Mouse (Mus musculus) testis, postnatal 14 days (tissue): ENCODE data around the gene Pdzrn4.

Experiments
- DNase-seq: peaks from one replicate; pipeline ENCODE4 v3.0.0; 2021; ENCODE audit warnings: low spot score

Pdzrn4 gene

GRCm38 (mm10) chr15:92500276-92500838 lies 103.7 kb downstream of the Pdzrn4 start:
- DNase-seq: no peak

DNA sequence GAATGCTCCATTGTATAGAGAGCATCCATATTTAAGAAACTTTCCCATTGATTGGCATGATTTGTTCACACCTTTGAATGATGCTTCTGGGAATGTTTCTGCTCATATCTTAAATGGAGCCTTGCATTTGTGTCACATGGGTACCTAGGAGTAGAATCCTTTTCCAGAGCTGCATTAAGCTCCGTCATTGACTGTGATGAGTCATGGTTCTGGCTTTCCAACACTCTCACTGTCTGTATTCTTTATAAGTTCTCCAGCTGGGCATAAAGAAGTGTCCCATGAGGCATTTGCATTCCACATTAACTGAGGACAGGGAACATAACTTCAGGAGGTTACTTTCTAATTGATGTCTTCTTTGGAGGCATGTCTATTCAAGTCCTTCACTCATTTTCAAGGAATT lies 106.1 kb downstream of the Pdzrn4 start:
- no peak for DNase-seq

DNA sequence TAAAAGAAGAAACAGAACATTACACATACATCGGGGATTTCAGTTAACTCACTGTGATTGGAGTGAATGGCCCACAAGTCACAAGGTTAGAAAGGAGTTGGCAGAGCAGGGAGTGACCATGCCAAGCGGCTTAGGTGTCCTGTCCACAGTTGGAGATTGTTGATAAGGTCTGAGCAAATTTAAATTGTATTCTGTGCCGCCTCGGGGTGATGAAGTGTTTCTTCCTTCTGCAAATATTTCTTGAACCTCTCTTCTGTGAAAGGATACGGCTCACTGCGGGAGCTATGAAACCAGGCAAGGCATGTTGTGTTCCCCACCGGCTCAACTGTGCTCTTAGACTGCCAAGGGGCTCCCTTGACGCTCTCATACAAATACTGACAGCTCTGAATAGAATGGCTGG lies 112.7 kb downstream of the Pdzrn4 start:
- no peak for DNase-seq

DNA sequence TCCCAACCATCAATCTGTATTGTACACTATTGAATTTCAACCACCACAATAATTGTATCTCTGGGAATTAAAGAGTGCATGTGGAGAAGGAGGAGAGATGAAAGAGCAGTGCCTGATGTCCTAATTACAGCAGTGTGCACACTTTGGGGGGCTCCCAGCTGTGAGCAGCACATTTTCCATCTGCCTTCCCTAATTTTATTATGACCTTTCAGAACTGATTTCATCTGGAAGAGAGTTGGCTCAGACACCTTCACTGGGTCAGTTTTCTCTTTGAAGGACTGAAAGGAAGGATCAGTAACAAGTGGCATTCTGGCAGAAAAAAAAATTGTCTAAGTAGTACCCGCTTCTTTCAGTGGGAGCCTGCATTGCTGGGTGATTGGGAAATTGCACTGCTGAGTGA lies 119.0 kb downstream of the Pdzrn4 start:
- no peak for DNase-seq

- DNase-seq: no peak
Observed at GRCm38 (mm10) chr15:92520677-92521225, 124.1 kb downstream of the Pdzrn4 start.

DNA sequence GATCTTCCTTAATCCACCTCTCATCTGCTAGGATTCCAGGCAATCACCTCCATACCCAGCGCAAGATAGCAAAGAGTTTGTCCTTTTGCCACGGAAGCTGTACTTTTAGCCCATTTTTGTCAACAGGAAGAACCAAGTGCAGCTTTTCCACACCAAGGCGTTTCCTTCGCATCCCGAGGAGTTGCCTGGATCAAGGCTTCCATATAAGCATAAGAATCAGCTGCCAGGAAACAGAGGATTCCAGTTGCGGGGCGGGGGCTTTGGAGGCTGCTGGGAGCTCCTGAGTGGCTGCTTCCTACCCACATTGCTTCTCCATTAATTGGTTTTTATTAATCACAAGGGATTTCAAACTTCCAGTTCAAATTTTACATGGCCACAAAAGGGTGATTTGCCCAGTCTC lies 125.0 kb downstream of the Pdzrn4 start:
- DNase-seq: no peak

GRCm38 (mm10) chr15:92524917-92525316 lies 128.2 kb downstream of the Pdzrn4 start:
- no peak for DNase-seq

- DNase-seq: no peak
Observed at GRCm38 (mm10) chr15:92525416-92525815, 128.7 kb downstream of the Pdzrn4 start.

GRCm38 (mm10) chr15:92526731-92527130 lies 130.1 kb downstream of the Pdzrn4 start:
- DNase-seq: no peak

- DNase-seq: no peak
Observed at GRCm38 (mm10) chr15:92543252-92543651, 146.6 kb downstream of the Pdzrn4 start.

DNA sequence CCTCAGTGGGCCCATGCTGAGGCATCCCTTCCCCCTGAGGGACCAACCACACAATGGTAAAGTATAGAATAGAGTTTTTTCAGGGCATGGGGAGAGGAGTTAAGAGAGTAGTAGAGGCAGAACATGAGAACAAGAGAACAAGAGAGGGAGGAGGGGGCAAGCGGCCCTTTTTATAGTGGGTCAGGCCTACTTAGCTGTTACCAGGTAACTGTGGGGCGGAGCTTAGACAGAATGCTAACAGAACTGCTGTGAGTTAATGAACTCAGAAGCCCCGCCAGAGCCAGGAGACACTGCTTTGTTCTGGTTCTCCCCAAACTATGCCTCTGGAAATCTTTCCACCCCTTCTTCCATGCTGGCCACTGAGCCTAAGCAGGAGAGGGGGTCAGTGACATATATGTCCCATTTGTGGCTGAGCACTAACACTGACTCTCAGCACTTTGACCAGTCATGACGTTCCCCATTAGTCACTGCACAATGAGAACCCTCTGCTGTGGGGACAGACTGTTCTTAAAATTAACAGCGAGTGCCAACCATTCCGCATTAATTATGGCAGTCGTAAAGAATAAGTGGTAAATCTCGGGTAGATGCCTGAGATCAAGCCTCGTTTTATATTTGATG lies 150.7 kb downstream of the Pdzrn4 start:
- DNase-seq: no peak

GRCm38 (mm10) chr15:92555012-92555574 lies 158.4 kb downstream of the Pdzrn4 start:
- DNase-seq: no peak

- no peak for DNase-seq
Observed at GRCm38 (mm10) chr15:92555716-92556115, 159.0 kb downstream of the Pdzrn4 start.

DNA sequence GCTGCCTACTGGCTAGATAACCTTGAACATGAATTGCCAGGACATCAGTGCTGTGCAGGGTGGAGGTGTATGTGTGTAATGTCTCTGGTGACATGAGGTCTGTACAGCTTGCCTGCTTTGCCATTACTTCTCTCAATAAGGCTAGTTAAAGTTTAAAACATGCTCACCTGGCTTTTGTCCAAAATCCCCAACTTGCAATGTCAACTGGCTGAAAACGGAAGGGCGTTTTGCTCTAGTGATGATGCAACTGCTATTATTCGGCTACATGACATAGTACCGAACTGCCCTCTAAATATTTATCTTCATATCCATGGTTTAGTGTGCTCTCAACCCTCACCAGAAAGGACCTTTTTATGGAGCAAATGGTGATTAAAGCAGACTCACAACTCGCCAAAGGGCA lies 161.9 kb downstream of the Pdzrn4 start:
- DNase-seq: no peak

DNA sequence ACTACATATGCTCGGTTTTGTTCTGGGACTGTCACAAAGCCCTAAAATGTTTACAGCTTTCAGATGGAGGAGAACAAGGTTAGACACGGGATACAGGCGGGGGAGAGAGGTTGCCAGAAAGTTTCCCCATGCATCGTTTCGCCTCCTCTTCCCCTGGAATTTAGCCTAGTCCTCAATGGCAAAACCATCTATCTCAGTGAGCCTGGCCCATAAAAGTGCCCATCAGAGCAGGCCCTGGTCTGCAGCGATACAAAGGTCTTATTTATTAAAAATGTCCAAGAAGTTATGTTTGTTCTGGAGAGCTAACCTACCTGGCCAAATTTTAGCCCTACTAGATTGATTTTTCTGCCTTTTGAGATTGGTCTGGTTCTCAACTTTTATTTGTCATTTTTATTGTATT lies 165.5 kb downstream of the Pdzrn4 start:
- no peak for DNase-seq

GRCm38 (mm10) chr15:92563576-92563975 lies 166.9 kb downstream of the Pdzrn4 start:
- DNase-seq: no peak

DNA sequence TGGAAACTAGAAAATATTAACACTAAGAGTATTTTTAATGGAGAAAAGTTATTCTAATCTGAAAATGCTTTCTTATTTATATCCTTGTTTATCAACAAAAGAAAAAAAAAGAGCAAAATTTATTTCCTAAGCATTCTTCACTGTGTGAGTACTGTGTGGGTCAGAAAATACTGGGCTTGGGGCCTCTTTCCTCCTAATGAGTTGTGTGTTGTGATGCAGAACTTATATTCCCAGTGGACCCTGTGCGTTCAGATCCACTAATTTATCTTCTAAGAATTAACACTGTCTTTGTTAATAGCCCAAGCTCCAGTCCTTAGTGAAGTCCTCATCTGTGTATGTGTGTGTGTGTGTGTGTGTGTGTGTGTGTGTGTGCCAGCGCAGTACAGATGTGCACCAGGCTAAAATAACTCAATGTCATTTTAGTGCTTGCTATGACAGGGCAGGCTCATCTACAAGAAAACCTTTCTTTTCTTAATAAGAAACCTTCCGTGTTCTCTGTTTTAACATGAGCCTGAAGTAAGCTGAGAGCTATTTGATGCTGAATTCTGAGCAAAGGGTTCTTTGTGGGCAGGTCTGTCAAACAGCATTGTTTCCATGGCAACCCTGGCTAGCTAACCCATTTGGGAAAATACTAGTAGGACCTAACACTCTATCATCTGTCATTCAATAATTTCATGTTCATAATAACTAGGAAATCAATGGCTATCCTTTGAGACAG lies 174.0 kb downstream of the Pdzrn4 start:
- no peak for DNase-seq

DNA sequence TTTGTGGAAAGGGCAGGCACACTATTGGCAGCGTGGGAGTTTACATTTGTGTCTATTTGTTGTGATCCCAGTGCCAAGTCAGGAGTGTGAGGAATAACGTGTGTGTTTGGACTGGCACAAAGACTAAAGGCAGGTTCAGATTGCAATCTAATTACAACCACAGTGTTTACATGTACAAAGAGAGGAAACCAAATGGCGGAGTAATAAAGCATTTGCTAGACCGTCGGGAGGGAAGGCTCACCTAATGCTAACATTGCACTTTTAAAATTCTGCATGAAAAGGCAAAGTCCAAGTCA lies 174.5 kb downstream of the Pdzrn4 start:
- no peak for DNase-seq

DNA sequence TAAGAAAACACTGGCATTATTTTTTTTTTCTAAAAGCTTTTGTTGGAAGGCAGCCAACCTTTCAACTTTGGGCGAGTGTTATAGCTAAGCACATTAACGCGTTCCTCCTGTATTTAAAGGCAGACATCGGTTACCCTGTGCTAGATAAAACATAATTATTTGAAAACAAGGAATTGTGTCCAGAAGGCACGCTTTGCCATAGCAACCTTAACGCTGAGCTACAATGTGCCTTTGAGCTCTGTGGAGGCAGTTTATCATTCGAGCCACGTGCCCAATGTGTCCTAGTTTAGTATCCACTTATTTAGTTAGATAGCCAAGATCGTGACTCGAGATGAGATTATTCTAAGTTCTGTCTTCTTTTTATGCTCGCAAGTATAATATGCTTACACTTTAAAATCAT lies 180.8 kb downstream of the Pdzrn4 start:
- DNase-seq: no peak

GRCm38 (mm10) chr15:92580217-92580616 lies 183.5 kb downstream of the Pdzrn4 start:
- DNase-seq: no peak

GRCm38 (mm10) chr15:92580742-92581383 lies 184.2 kb downstream of the Pdzrn4 start:
- no peak for DNase-seq

GRCm38 (mm10) chr15:92584357-92585138 lies 187.9 kb downstream of the Pdzrn4 start:
- no peak for DNase-seq
